Mouse (Mus musculus): ENCODE measurements around the gene Tanc2. TPM values are rescaled to one million over a fixed set of nuclear protein-coding genes. Genes with fewer than 3 reads are reported as not detected.

Gene Tanc2
- polyA plus RNA-seq, 1 experiment from 2014 or later: 22.3 TPM

GRCm38 (mm10) chr11:105758561-105759203 lies 168.9 kb downstream of the Tanc2 start:
- Histone ChIP-seq H3K9me3 (ENCODE audit: control insufficient read depth, low read length) (no peaks in the 10 kb centered on the region), H3K27ac (ENCODE audit: low read depth, low read length) (peak overlapping the region; percentile 56; the same call in 1 of the 2 replicates), H3K9ac (ENCODE audit: low read depth, low read length) (no peak overlapping the region), H3K4me2 (replicated peaks; ENCODE audit: low read depth, low read length) (no peak overlapping the region), H3K36me3 (ENCODE audit: control insufficient read depth, insufficient read depth, low read length) (no peaks in the 10 kb centered on the region), H3K4me3 (ENCODE audit: low read depth, low read length) (no peak overlapping the region), H3K4me1 (replicated peaks; ENCODE audit: control insufficient read depth, insufficient read depth, low read length) (peaks cover 2% of the 10 kb centered on the region; the same call in 1 of the 2 replicates), H3K27me3 (ENCODE audit: control insufficient read depth, insufficient read depth, low read length) (no peaks in the 10 kb centered on the region)
- DNase-seq (ENCODE audit: low spot score) (peak; percentile 30), ATAC-seq (ENCODE audit: low FRiP score) (no peak)
- WGBS: 17% methylated on average over 7 of the region's 7 CpGs

GRCm38 (mm10) chr11:105759413-105759812 lies 169.6 kb downstream of the Tanc2 start:
- ATAC-seq (ENCODE audit: low FRiP score): peak; percentile 57; the same call in 1 of the 2 replicates
- Histone ChIP-seq H3K36me3 (ENCODE audit: control insufficient read depth, insufficient read depth, low read length) (no peaks in the 10 kb centered on the region), H3K9me3 (ENCODE audit: control insufficient read depth, low read length) (no peaks in the 10 kb centered on the region), H3K27ac (ENCODE audit: low read depth, low read length) (no peak overlapping the region), H3K9ac (ENCODE audit: low read depth, low read length) (no peak overlapping the region), H3K4me2 (replicated peaks; ENCODE audit: low read depth, low read length) (no peak overlapping the region), H3K4me1 (replicated peaks; ENCODE audit: control insufficient read depth, insufficient read depth, low read length) (peaks cover 2% of the 10 kb centered on the region; the same call in 1 of the 2 replicates), H3K4me3 (ENCODE audit: low read depth, low read length) (no peak overlapping the region), H3K27me3 (ENCODE audit: control insufficient read depth, insufficient read depth, low read length) (no peaks in the 10 kb centered on the region)
- peak; percentile 46 for DNase-seq (ENCODE audit: low spot score)
- 15% methylated on average over 2 of the region's 2 CpGs for WGBS

- Histone ChIP-seq H3K9ac (ENCODE audit: low read depth, low read length) (no peak overlapping the region), H3K9me3 (ENCODE audit: control insufficient read depth, low read length) (no peaks in the 10 kb centered on the region), H3K36me3 (ENCODE audit: control insufficient read depth, insufficient read depth, low read length) (no peaks in the 10 kb centered on the region), H3K4me1 (replicated peaks; ENCODE audit: control insufficient read depth, insufficient read depth, low read length) (peaks cover 2% of the 10 kb centered on the region; the same call in 1 of the 2 replicates), H3K4me3 (ENCODE audit: low read depth, low read length) (no peak overlapping the region), H3K27me3 (ENCODE audit: control insufficient read depth, insufficient read depth, low read length) (no peaks in the 10 kb centered on the region), H3K4me2 (replicated peaks; ENCODE audit: low read depth, low read length) (no peak overlapping the region; the same call in 1 of the 2 replicates), H3K27ac (ENCODE audit: low read depth, low read length) (no peak overlapping the region)
- DNase-seq (ENCODE audit: low spot score) (peak; percentile 8), ATAC-seq (ENCODE audit: low FRiP score) (no peak)
- WGBS: 32% methylated on average over 4 of the region's 4 CpGs
These were observed 170.6 kb downstream of the Tanc2 start for GRCm38 (mm10) chr11:105760346-105760745.

GRCm38 (mm10) chr11:105777802-105778201 lies 188.0 kb downstream of the Tanc2 start:
- Histone ChIP-seq H3K9ac (ENCODE audit: low read depth, low read length) (no peak overlapping the region), H3K27me3 (ENCODE audit: control insufficient read depth, insufficient read depth, low read length) (no peaks in the 10 kb centered on the region), H3K36me3 (ENCODE audit: control insufficient read depth, insufficient read depth, low read length) (no peaks in the 10 kb centered on the region), H3K9me3 (ENCODE audit: control insufficient read depth, low read length) (no peaks in the 10 kb centered on the region), H3K27ac (ENCODE audit: low read depth, low read length) (no peak overlapping the region), H3K4me2 (replicated peaks; ENCODE audit: low read depth, low read length) (no peak overlapping the region), H3K4me1 (replicated peaks; ENCODE audit: control insufficient read depth, insufficient read depth, low read length) (no peaks in the 10 kb centered on the region), H3K4me3 (ENCODE audit: low read depth, low read length) (no peak overlapping the region)
- DNase-seq (ENCODE audit: low spot score) (no peak), ATAC-seq (ENCODE audit: low FRiP score) (no peak)

- H3K27me3 ChIP-seq (ENCODE audit: control insufficient read depth, insufficient read depth, low read length): no peaks in the 10 kb centered on the region
- no peak overlapping the region for H3K9ac ChIP-seq (ENCODE audit: low read depth, low read length)
- no peaks in the 10 kb centered on the region for H3K36me3 ChIP-seq (ENCODE audit: control insufficient read depth, insufficient read depth, low read length)
- no peak overlapping the region for H3K4me2 ChIP-seq (replicated peaks; ENCODE audit: low read depth, low read length)
- H3K27ac ChIP-seq (ENCODE audit: low read depth, low read length): no peak overlapping the region
- H3K4me1 ChIP-seq (replicated peaks; ENCODE audit: control insufficient read depth, insufficient read depth, low read length): no peaks in the 10 kb centered on the region
- ATAC-seq (ENCODE audit: low FRiP score) (no peak), DNase-seq (ENCODE audit: low spot score) (no peak)
- H3K9me3 ChIP-seq (ENCODE audit: control insufficient read depth, low read length): no peaks in the 10 kb centered on the region
- no peak overlapping the region for H3K4me3 ChIP-seq (ENCODE audit: low read depth, low read length)
These were observed 202.7 kb downstream of the Tanc2 start for GRCm38 (mm10) chr11:105792501-105792900.

- Histone ChIP-seq H3K4me2 (replicated peaks; ENCODE audit: low read depth, low read length) (no peak overlapping the region), H3K9me3 (ENCODE audit: control insufficient read depth, low read length) (no peaks in the 10 kb centered on the region), H3K27ac (ENCODE audit: low read depth, low read length) (no peak overlapping the region), H3K4me1 (replicated peaks; ENCODE audit: control insufficient read depth, insufficient read depth, low read length) (no peaks in the 10 kb centered on the region), H3K36me3 (ENCODE audit: control insufficient read depth, insufficient read depth, low read length) (no peaks in the 10 kb centered on the region), H3K27me3 (ENCODE audit: control insufficient read depth, insufficient read depth, low read length) (no peaks in the 10 kb centered on the region), H3K4me3 (ENCODE audit: low read depth, low read length) (no peak overlapping the region), H3K9ac (ENCODE audit: low read depth, low read length) (no peak overlapping the region)
- DNase-seq (ENCODE audit: low spot score) (no peak), ATAC-seq (ENCODE audit: low FRiP score) (no peak)
- WGBS: 91% methylated on average over 3 of the region's 3 CpGs
These were observed 213.9 kb downstream of the Tanc2 start for GRCm38 (mm10) chr11:105803686-105804085.

- DNase-seq (ENCODE audit: low spot score): no peak
- 76% methylated on average over 3 of the region's 3 CpGs for WGBS
- Histone ChIP-seq H3K27me3 (ENCODE audit: control insufficient read depth, insufficient read depth, low read length) (no peaks in the 10 kb centered on the region), H3K4me2 (replicated peaks; ENCODE audit: low read depth, low read length) (no peak overlapping the region), H3K4me3 (ENCODE audit: low read depth, low read length) (no peak overlapping the region), H3K36me3 (ENCODE audit: control insufficient read depth, insufficient read depth, low read length) (no peaks in the 10 kb centered on the region), H3K4me1 (replicated peaks; ENCODE audit: control insufficient read depth, insufficient read depth, low read length) (no peaks in the 10 kb centered on the region), H3K9ac (ENCODE audit: low read depth, low read length) (no peak overlapping the region), H3K9me3 (ENCODE audit: control insufficient read depth, low read length) (no peaks in the 10 kb centered on the region), H3K27ac (ENCODE audit: low read depth, low read length) (no peak overlapping the region)
- ATAC-seq (ENCODE audit: low FRiP score): no peak
These were observed 215.0 kb downstream of the Tanc2 start for GRCm38 (mm10) chr11:105804776-105805175.

- no peaks in the 10 kb centered on the region for H3K27me3 ChIP-seq (ENCODE audit: control insufficient read depth, insufficient read depth, low read length)
- H3K27ac ChIP-seq (ENCODE audit: low read depth, low read length): no peak overlapping the region
- H3K4me1 ChIP-seq (replicated peaks; ENCODE audit: control insufficient read depth, insufficient read depth, low read length): no peaks in the 10 kb centered on the region
- H3K36me3 ChIP-seq (ENCODE audit: control insufficient read depth, insufficient read depth, low read length): no peaks in the 10 kb centered on the region
- ATAC-seq (ENCODE audit: low FRiP score): no peak
- DNase-seq (ENCODE audit: low spot score): no peak
- WGBS: 89% methylated on average over 5 of the region's 5 CpGs
- no peaks in the 10 kb centered on the region for H3K9me3 ChIP-seq (ENCODE audit: control insufficient read depth, low read length)
- H3K9ac ChIP-seq (ENCODE audit: low read depth, low read length): no peak overlapping the region
- H3K4me2 ChIP-seq (replicated peaks; ENCODE audit: low read depth, low read length): no peak overlapping the region
- H3K4me3 ChIP-seq (ENCODE audit: low read depth, low read length): no peak overlapping the region
These were observed 217.3 kb downstream of the Tanc2 start for GRCm38 (mm10) chr11:105807103-105807502.

GRCm38 (mm10) chr11:105823246-105823645 lies 233.5 kb downstream of the Tanc2 start:
- 71% methylated on average over 1 of the region's 1 CpGs for WGBS
- Histone ChIP-seq H3K27me3 (ENCODE audit: control insufficient read depth, insufficient read depth, low read length) (no peaks in the 10 kb centered on the region), H3K4me1 (replicated peaks; ENCODE audit: control insufficient read depth, insufficient read depth, low read length) (no peaks in the 10 kb centered on the region), H3K36me3 (ENCODE audit: control insufficient read depth, insufficient read depth, low read length) (no peaks in the 10 kb centered on the region), H3K9me3 (ENCODE audit: control insufficient read depth, low read length) (no peaks in the 10 kb centered on the region), H3K27ac (ENCODE audit: low read depth, low read length) (no peak overlapping the region), H3K4me2 (replicated peaks; ENCODE audit: low read depth, low read length) (no peak overlapping the region), H3K9ac (ENCODE audit: low read depth, low read length) (no peak overlapping the region), H3K4me3 (ENCODE audit: low read depth, low read length) (no peak overlapping the region)
- ATAC-seq (ENCODE audit: low FRiP score): no peak
- DNase-seq (ENCODE audit: low spot score): no peak

Measured in hindbrain, embryonic 11.5 days (tissue).